Mouse (Mus musculus) heart, embryonic 12.5 days (tissue): ENCODE measurements at regions not wholly inside any gene's neighbourhood (a gene's known extent, or its start where the extent isn't known, plus 50 kb on each side); places are given as distances from the start of the nearest gene placed in this dataset.
A peak's percentile ranks its signal among the peaks of the same experiment; 100 is the strongest.

ENCODE experiments used
- ATAC-seq: fragments of 200-750 bp; cut with Nextera tagmentation; 2 replicates; pipeline ENCODE4 v1.8.0; 2017; ENCODE audit warnings: moderate TSS enrichment, moderate library complexity; ENCODE audit not compliant: insufficient number of reproducible peaks, low FRiP score
- H3K27ac ChIP-seq: fragments of 300-500 bp; sonication (generic); 2 replicates; pipeline ENCODE4 v1.5.1; 2016; ENCODE audit warnings: mild to moderate bottlenecking, moderate library complexity; ENCODE audit not compliant: poor library complexity, severe bottlenecking
- H3K27me3 ChIP-seq: fragments of 300-500 bp; sonication (generic); replicated peaks from 2 replicates; pipeline ENCODE4 v1.6.1; 2016; ENCODE audit warnings: mild to moderate bottlenecking, moderate library complexity
- H3K36me3 ChIP-seq: fragments of 300-500 bp; sonication (generic); 2 replicates; pipeline ENCODE4 v1.6.1; 2016; ENCODE audit warnings: mild to moderate bottlenecking, moderate library complexity
- H3K4me1 ChIP-seq: fragments of 300-500 bp; sonication (generic); replicated peaks from 2 replicates; pipeline ENCODE4 v1.6.1; 2016; ENCODE audit warnings: mild to moderate bottlenecking
- H3K4me2 ChIP-seq: fragments of 300-500 bp; sonication (generic); 2 replicates; pipeline ENCODE4 v1.6.1; 2016; ENCODE audit warnings: mild to moderate bottlenecking, moderate library complexity
- H3K4me3 ChIP-seq: fragments of 300-500 bp; sonication (generic); 2 replicates; pipeline ENCODE4 v1.5.1; 2016; ENCODE audit warnings: mild to moderate bottlenecking
- H3K9ac ChIP-seq: fragments of 300-500 bp; sonication (generic); 2 replicates; pipeline ENCODE4 v1.6.1; 2016; ENCODE audit warnings: mild to moderate bottlenecking, moderate library complexity
- H3K9me3 ChIP-seq: fragments of 300-500 bp; sonication (generic); replicated peaks from 2 replicates; pipeline ENCODE4 v1.6.1; 2016; ENCODE audit warnings: mild to moderate bottlenecking, moderate library complexity
- WGBS: fragments of 180-500 bp; shearing (Covaris S2); methylation state at CpG from one replicate; pipeline ENCODE4 v1.1.7; 2016; 5-methylcytosine and 5-hydroxymethylcytosine counted together

DNA sequence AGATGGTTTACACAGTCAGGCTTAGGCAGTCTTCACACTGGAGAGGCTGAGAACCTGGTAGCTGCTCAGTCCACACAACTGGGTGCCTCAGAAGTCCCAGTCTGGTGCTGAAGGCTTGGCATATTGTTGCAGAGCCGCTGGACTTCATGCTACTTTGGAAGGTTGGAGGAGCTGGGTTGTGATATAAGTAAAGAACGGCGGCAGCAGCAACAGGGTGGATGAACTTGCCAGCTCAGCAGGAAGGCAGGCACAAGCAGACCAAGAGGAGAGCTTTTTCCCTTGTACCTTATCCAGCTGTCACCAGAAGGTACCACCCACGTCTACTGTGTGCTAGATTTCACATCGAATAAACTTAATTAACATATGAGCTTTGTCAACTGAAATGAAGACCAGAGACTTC is 167.4 kb downstream of the Adamts15 start:
- Histone ChIP-seq H3K27ac (no peak overlapping the region), H3K9ac (no peak overlapping the region), H3K4me1 (no peaks in the 10 kb centered on the region), H3K4me2 (no peak overlapping the region), H3K27me3 (no peaks in the 10 kb centered on the region), H3K4me3 (no peak overlapping the region), H3K36me3 (no peaks in the 10 kb centered on the region), H3K9me3 (no peaks in the 10 kb centered on the region)
- ATAC-seq, result no peak
- WGBS, result 79% methylated on average over 5 of the region's 5 CpGs

DNA sequence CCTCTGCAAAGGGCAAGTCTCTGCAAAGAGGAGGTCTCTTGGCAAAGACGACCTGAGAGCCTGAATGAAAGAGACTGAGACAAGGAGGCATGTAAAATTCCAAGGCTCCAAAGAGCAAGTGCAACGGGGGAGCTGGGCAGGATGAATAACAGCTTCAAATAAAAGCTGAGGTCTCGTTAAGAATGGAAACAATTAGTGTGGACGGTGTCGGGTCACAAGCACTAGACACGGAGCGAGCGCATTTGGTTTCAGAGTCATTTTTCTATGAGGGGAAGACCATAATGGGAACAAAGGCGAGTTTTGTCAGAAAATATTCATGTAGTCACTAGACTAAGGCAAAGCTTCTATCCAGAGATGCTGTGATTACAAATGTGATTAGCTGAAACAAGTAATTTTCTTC is 178.8 kb downstream of the Adamts15 start:
- no peak overlapping the region for H3K4me2 ChIP-seq
- H3K9me3 ChIP-seq, result no peaks in the 10 kb centered on the region
- no peak overlapping the region for H3K4me3 ChIP-seq
- H3K9ac ChIP-seq, result no peak overlapping the region
- 71% methylated on average over 9 of the region's 9 CpGs for WGBS
- H3K27ac ChIP-seq, result no peak overlapping the region
- 0 out of 2 replicates have a peak, but pooled peaks cover 4% of the 10 kb centered on the region for H3K4me1 ChIP-seq
- no peaks in the 10 kb centered on the region for H3K36me3 ChIP-seq
- no peak for ATAC-seq
- no peaks in the 10 kb centered on the region for H3K27me3 ChIP-seq

DNA sequence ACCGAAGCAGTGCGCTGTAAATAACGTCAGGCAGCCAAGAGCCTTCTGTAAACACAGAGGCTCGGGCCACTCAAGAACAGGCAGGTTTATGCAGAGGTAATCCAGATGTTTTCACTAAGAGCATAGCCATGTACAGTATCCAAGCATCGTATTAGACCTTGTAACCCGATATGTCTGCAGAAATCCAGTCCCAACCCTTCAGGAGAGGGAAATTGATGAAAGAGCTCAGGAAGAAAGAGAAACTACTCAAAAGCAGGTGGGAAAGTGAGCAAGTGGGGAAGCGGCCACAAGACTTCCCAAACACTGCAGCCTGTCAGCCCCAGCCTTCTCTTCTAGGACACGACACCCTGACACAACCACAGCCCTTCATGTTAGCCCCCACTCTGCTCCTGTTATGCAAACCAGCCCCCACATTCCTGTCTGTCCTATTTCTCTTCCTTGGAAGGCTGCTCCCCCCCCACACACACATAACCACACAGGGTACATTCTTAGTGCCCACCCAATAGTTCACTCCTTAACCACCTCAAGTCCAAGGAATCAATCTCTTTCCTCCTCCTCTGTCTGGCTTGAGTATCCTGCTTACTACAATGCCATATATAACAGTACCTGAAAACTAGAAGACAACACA is 179.7 kb downstream of the Adamts15 start:
- no peak overlapping the region for H3K4me3 ChIP-seq
- H3K4me2 ChIP-seq, result no peak overlapping the region
- no peaks in the 10 kb centered on the region for H3K27me3 ChIP-seq
- H3K4me1 ChIP-seq, result 0 out of 2 replicates have a peak, but pooled peaks cover 4% of the 10 kb centered on the region
- no peak overlapping the region for H3K9ac ChIP-seq
- H3K36me3 ChIP-seq, result no peaks in the 10 kb centered on the region
- H3K9me3 ChIP-seq, result no peaks in the 10 kb centered on the region
- WGBS, result 69% methylated on average over 8 of the region's 8 CpGs
- no peak for ATAC-seq
- H3K27ac ChIP-seq, result no peak overlapping the region

DNA sequence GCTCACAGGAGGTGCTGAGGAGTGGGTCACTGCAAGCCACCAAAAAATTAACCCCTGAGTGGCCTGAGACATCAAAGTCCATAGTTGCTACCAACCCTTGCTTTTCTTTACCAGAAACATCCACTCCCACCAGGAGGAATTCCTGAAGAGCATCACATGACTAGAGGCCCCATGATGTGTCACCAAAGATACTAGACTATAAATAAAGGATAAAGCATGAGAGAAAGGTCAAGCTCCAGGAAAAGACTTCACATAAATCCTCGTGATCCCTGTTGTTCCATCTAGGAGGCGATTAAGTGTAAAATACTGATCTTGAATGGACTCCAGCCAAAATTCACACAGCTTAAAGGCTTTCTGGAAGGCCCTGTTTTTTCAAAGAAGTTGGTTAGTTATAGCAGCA is 190.6 kb downstream of the Adamts15 start:
- H3K4me2 ChIP-seq, result no peak overlapping the region
- H3K4me1 ChIP-seq, result peaks cover 12% of the 10 kb centered on the region
- no peak for ATAC-seq
- no peak overlapping the region for H3K4me3 ChIP-seq
- H3K36me3 ChIP-seq, result no peaks in the 10 kb centered on the region
- H3K9ac ChIP-seq, result no peak overlapping the region
- no peaks in the 10 kb centered on the region for H3K9me3 ChIP-seq
- H3K27ac ChIP-seq, result no peak overlapping the region
- WGBS, result 52% methylated on average over 2 of the region's 2 CpGs
- H3K27me3 ChIP-seq, result no peaks in the 10 kb centered on the region

DNA sequence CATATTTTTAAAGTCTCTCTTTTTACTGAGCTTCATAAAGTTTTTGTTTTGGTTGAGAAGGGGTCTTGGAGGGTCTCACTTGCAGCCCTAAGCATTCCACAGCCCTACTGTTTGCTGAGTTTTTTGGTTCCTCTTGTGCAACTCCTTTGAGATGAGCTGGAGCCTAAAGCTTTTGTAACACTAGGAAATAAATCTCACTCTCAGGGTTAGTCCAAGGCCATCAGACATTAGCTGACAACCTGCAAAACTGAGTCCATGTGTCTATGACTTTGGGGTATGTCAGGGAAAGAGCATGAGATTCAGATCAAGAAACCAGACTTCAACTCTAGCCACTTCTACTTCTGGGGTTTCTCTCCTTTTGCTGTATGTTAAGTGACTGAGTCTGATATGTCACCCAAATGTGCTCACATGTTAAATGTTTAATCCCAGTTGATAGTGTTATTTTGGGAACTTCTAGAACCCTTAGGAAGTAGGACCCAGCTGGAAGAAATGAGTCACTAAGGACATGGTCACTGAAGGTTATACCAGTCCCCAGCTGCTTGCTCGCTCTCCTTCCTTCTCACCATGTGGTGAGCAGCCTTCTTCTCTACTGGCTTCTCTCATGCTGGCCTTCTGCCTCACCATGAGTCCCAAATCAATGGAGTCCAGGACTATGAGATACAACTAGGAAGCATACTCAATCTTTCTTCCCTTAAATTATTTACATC is 198.7 kb downstream of the Adamts15 start:
- H3K4me2 ChIP-seq, result no peak overlapping the region
- no peak overlapping the region for H3K4me3 ChIP-seq
- no peaks in the 10 kb centered on the region for H3K36me3 ChIP-seq
- 69% methylated on average over 1 of the region's 1 CpGs for WGBS
- no peak overlapping the region for H3K27ac ChIP-seq
- no peaks in the 10 kb centered on the region for H3K4me1 ChIP-seq
- no peaks in the 10 kb centered on the region for H3K9me3 ChIP-seq
- no peak overlapping the region for H3K9ac ChIP-seq
- ATAC-seq, result no peak
- no peaks in the 10 kb centered on the region for H3K27me3 ChIP-seq

DNA sequence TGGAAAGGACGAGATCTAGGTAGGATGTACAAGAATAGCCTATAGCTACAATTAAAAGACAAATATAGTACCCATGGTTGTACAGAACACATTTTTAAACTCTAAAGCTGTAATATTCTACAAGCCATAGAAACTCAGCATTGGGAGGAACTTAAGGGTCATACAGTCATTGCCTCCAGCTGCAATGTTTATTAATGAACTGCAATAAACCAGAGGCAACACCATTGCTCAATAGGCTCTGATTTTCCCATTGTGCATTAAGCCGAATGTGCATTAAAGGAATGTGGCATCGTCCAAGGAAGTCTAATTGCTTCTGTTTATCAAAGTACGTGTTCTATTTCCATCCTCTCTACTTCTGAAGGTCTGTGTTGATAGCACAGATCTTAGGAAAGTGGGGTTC is 200.4 kb downstream of the Adamts15 start:
- Histone ChIP-seq H3K4me3 (no peak overlapping the region), H3K27ac (no peak overlapping the region), H3K27me3 (no peaks in the 10 kb centered on the region), H3K9me3 (no peaks in the 10 kb centered on the region), H3K4me2 (no peak overlapping the region), H3K36me3 (no peaks in the 10 kb centered on the region), H3K9ac (no peak overlapping the region), H3K4me1 (0 out of 2 replicates have a peak, but pooled peaks cover under 1% of the 10 kb centered on the region)
- 76% methylated on average over 4 of the region's 4 CpGs for WGBS
- ATAC-seq, result no peak

DNA sequence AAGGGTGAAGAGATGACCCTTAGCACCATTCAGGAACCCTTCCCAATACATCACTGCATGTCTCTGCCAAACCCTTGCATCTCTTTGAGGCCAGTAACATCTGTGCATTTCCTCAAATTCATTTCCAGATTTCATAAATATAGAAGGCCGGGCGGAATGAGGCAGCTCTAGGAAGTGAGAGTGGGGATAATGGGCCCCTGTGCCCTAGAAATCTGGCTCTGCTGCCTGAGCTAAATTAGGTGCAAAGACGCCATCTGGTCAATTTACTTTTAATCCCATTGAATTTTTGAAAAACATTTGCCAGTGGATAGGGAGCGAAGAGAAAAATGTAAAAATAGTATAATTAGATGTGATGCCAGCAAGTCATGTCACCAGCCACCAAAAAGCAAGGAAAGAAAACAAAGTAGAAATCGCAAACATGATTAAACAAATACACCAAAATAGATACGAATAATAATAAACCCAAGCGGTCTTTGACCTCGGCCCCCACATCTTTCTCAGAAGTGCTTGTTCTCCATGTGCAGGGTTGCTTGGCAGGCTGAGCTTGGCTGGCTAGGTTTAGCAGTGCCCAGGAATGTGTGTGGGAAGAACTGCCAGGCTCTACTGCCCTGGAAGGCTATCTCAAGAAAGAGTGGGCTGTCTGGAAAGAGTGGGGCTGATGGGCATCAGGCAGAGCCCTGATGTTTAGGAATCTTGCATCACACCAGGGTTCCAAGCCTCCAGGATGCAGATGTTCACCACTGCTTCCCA is 205.7 kb downstream of the Adamts15 start:
- Histone ChIP-seq H3K27ac (no peak overlapping the region), H3K9ac (no peak overlapping the region), H3K4me3 (no peak overlapping the region), H3K27me3 (no peaks in the 10 kb centered on the region), H3K4me2 (no peak overlapping the region), H3K9me3 (no peaks in the 10 kb centered on the region), H3K4me1 (0 out of 2 replicates have a peak, but pooled peaks cover 2% of the 10 kb centered on the region), H3K36me3 (no peaks in the 10 kb centered on the region)
- WGBS, result 75% methylated on average over 8 of the region's 8 CpGs
- ATAC-seq, result no peak

DNA sequence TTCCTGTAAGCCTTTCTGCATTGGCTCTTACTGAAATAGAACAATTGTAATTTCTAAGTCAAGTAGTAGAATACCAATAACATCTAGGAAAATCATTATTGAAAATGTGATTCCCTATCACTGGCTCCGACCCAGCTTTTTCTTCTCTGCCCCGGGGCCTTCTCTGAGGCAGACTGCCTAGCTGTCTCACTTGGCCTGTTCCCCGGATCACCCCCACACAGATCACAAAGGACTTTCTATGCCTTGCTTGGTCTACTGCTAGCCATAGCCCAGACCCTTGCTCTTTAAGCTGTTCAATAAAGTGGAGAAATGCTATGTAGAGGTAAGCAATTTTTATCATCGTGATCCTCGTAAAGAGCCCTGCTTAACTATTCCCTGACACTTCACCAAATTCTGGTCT is 212.1 kb downstream of the Adamts15 start:
- WGBS, result 90% methylated on average over 5 of the region's 5 CpGs
- Histone ChIP-seq H3K27me3 (no peaks in the 10 kb centered on the region), H3K4me2 (no peak overlapping the region), H3K9me3 (no peaks in the 10 kb centered on the region), H3K27ac (no peak overlapping the region), H3K36me3 (no peaks in the 10 kb centered on the region), H3K4me3 (no peak overlapping the region), H3K4me1 (no peaks in the 10 kb centered on the region), H3K9ac (no peak overlapping the region)
- no peak for ATAC-seq

DNA sequence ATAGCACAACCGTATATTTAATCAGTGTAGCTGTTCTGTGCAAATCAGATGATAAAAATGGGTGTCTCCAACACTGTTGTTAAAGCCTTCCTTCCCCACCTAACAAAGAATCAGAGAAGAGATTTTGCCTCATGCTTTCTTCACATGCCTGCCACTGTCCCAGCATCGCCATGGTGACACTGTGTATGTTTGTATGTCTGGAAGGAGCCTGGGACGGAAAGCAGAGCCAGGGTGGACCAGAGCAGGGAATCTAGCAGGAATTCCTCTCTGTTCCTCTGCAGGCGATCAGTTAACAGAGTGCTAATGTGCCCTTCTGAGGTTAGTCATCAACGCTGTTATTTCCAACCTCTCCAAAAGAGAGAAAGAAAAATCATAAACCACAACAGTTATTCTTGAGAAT is 222.4 kb downstream of the Adamts15 start:
- H3K4me2 ChIP-seq, result no peak overlapping the region
- no peak overlapping the region for H3K27ac ChIP-seq
- 24% methylated on average over 5 of the region's 5 CpGs for whole genome bisulfite sequencing
- 0 out of 2 replicates have a peak, but pooled peaks have one; percentile 33 for ATAC-seq
- no peaks in the 10 kb centered on the region for H3K27me3 ChIP-seq
- H3K4me3 ChIP-seq, result no peak overlapping the region
- no peaks in the 10 kb centered on the region for H3K36me3 ChIP-seq
- no peak overlapping the region for H3K9ac ChIP-seq
- H3K4me1 ChIP-seq, result peaks cover 25% of the 10 kb centered on the region
- no peaks in the 10 kb centered on the region for H3K9me3 ChIP-seq

DNA sequence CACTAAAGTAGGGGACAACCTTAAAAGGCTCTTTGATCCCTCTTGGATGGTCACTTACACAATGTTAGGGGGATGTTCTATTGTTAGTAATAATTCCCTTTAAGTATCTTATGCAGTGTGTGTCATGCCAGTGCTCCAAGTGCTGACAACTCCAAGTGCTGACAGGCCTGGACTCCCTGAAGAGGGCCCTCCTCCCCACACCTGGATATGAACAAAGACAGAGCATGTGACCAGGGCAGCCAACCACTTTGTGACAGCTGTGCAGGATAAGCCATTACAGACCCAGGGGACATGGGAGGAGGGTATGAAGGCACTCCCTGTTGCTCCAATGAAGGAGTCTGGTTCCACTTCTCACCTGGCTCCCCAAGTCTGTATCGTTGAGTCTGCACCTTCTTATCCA is 224.7 kb downstream of the Adamts15 start:
- Histone ChIP-seq H3K36me3 (no peaks in the 10 kb centered on the region), H3K4me2 (no peak overlapping the region), H3K27me3 (no peaks in the 10 kb centered on the region), H3K27ac (no peak overlapping the region; the same call in 1 of the 2 replicates), H3K4me3 (no peak overlapping the region), H3K9me3 (no peaks in the 10 kb centered on the region), H3K4me1 (peaks cover 25% of the 10 kb centered on the region), H3K9ac (no peak overlapping the region)
- ATAC-seq, result peak; percentile 77
- 64% methylated on average over 1 of the region's 1 CpGs for WGBS

DNA sequence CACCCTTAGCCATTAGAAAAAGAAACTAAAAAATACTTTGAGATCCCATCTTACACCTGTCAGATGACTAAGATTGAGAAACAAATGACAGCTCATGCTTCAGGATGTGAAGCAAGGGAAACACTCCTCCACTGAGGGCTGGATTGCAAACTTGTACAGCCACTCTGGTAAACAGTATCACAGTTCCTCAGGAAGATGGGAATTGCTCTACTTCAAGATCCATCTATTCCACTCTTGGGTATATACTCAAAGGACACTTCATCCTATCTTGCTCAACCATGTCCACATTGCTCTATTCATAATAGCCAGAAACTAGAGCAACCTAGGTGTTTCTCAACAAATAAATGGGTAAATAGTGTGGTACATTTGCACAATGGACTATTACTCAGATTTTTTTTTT is 241.2 kb downstream of the Snx19 start:
- Histone ChIP-seq H3K4me2 (no peak overlapping the region), H3K9ac (no peak overlapping the region), H3K27me3 (no peaks in the 10 kb centered on the region), H3K36me3 (no peaks in the 10 kb centered on the region), H3K4me1 (no peaks in the 10 kb centered on the region), H3K9me3 (peaks cover 10% of the 10 kb centered on the region), H3K4me3 (no peak overlapping the region), H3K27ac (no peak overlapping the region)
- no peak for ATAC-seq
